Mouse (Mus musculus): ENCODE measurements around the gene Mxra8.

Mxra8 gene

DNA sequence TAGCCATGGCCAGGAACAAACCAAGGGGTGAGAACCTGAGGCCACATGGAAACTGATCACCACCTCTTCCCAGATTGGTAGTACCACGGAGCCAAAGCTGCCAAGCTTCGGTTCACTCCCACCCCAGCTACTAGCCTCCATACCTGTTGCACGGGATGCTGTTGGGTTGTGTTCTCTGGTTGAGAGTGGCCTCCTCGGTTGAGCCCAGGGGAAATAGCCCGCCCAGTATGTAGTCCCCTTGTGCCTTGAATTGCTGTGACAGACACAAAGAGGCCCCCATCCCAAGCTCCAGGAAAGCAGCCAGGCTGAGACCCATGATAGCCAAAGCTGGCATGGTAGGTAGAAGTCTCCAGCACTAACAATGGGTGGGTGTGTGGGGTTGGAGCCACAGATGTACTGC lies 23.5 kb downstream of the Mxra8 start, which contains the start of gene Tas1r3:
Tas1r3 (minus strand) TSS at position 362 of the 400 bp plus-strand sequence.
- in situ Hi-C loops (cut with MboI): no loop called here

GRCm38 (mm10) chr4:155868614-155869298 lies 29.3 kb downstream of the Mxra8 start:
- in situ Hi-C loops (cut with MboI): no loop called here

- in situ Hi-C loops (cut with MboI): no loop called here
Measured at GRCm38 (mm10) chr4:155869317-155870033, 30.0 kb downstream of the Mxra8 start, which contains the start of the genes Cptp and Ints11. Gene Cptp, minus strand, starts transcription at chr4:155869440. Gene Ints11, plus strand, starts transcription at chr4:155869546.

GRCm38 (mm10) chr4:155871404-155871803 lies 31.9 kb downstream of the Mxra8 start:
- in situ Hi-C loops (cut with MboI): no loop called here

GRCm38 (mm10) chr4:155883587-155883986 lies 44.1 kb downstream of the Mxra8 start:
- in situ Hi-C loops (cut with MboI): no loop called here

DNA sequence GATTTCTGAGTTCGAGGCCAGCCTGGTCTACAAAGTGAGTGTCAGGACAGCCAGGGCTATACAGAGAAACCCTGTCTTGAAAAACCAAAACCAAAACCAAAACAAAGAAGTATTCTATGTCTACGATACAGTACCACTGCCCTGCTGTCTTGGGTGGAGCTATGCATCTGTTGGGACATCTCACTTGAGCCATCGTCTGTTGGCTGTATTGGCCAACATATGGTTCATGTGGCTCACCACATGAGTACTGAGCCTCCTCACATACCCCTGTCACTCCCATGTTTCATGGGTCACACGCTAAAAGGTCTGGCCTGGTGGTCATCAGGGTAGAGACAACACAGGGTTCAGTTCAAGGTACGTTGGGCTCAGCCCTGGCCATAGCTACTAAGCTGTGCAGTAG lies 46.9 kb downstream of the Mxra8 start:
- in situ Hi-C loops (cut with MboI): no loop called here

GRCm38 (mm10) chr4:155887674-155888073 lies 48.2 kb downstream of the Mxra8 start:
- in situ Hi-C loops (cut with MboI): no loop called here

GRCm38 (mm10) chr4:155888181-155888580 lies 48.7 kb downstream of the Mxra8 start:
- in situ Hi-C loops (cut with MboI): no loop called here

DNA sequence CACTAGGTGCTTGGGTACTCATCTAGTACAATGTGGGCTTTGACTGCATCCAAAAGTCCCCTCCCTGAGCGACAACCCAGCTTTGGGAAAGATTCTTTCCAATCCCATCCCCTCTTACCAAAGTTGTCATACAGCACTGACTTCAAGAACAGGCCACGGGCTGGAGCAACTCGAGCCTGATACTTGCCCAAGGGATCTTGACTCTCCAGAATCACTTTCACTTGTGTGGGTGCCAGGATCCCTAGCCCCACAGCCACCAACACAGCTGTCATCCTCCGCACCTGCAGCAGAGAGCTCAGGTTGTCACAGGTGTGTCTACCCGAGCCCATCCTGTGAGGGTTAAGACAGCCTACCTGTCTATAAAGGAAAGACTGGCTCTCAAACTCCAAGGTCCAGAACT lies 49.8 kb downstream of the Mxra8 start:
- in situ Hi-C loops (cut with MboI): no loop called here

DNA sequence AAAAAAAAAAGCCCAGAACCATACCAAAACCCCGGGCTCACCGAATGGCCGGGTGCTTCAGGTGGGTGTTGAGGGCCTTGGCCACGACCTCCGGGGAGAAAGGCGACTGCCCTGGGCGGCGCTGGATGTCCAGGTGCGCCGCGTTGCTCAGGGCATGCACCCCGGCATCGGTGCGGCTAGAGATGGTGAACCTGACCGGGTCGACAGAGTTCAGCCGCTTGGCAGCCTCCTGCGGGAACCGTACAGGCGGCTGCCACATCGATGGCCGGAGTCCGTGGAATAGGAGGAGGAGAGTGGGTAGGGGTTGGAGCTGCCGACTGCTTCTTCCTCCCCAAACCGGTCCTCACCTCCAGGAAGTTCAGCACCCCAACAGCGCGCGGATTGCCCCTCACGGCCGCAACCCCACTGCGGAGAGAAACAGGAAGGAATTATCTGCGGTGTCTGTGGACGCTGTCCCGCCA lies 51.6 kb downstream of the Mxra8 start:
- in situ Hi-C loops (cut with MboI): no loop called here

GRCm38 (mm10) chr4:155891551-155892001 lies 52.1 kb downstream of the Mxra8 start, which contains the start of the genes Pusl1 and Acap3:
Gene Pusl1, minus strand, starts transcription at chr4:155891781.
Gene Acap3, plus strand, starts transcription at chr4:155891822.
- in situ Hi-C loops (cut with MboI): no loop called here

- in situ Hi-C loops (cut with MboI): no loop called here
Measured at GRCm38 (mm10) chr4:155892017-155892416, 52.5 kb downstream of the Mxra8 start.

GRCm38 (mm10) chr4:155892438-155893211 lies 53.1 kb downstream of the Mxra8 start:
- in situ Hi-C loops (cut with MboI): no loop called here

- in situ Hi-C loops (cut with MboI): no loop called here
Measured at GRCm38 (mm10) chr4:155893212-155893690, 53.8 kb downstream of the Mxra8 start.

Data from mature B cell (primary cell).